Mouse (Mus musculus) liver, postnatal 0 days (tissue): Measurements from ENCODE around the gene Eif2b3. TPM values are rescaled to one million over a fixed set of nuclear protein-coding genes. Genes with fewer than 3 reads are reported as not detected.
A peak's percentile ranks its signal among the peaks of the same experiment; 100 is the strongest.

ENCODE experiments used
- ATAC-seq: fragments of 200-750 bp; cut with Nextera tagmentation; 2 replicates; pipeline ENCODE4 v1.8.0; 2017; ENCODE audit warnings: mild to moderate bottlenecking, moderate library complexity
- DNase-seq: peaks from one replicate; pipeline ENCODE4 v3.0.0-alpha.2; 2016
- H3K27ac ChIP-seq: fragments of 300-500 bp; sonication (generic); 2 replicates; pipeline ENCODE4 v1.5.1; 2014; ENCODE audit warnings: antibody characterized with exemption, moderate library complexity, mild to moderate bottlenecking, low read depth
- H3K27me3 ChIP-seq: fragments of 300-500 bp; sonication (generic); 2 replicates; pipeline ENCODE4 v1.6.1; 2014; ENCODE audit warnings: low read length, control low read depth, mixed read lengths; ENCODE audit not compliant: insufficient read depth
- H3K36me3 ChIP-seq: fragments of 300-500 bp; sonication (generic); replicated peaks from 2 replicates; pipeline ENCODE4 v1.6.1; 2014; ENCODE audit warnings: mild to moderate bottlenecking, control low read depth, low read length, moderate library complexity, mixed read lengths; ENCODE audit not compliant: insufficient read depth
- H3K4me1 ChIP-seq: fragments of 300-500 bp; sonication (generic); 2 replicates; pipeline ENCODE4 v1.6.1; 2014; ENCODE audit warnings: antibody characterized with exemption, mild to moderate bottlenecking, control low read depth; ENCODE audit not compliant: insufficient read depth
- H3K4me2 ChIP-seq: fragments of 300-500 bp; sonication (generic); 2 replicates; pipeline ENCODE4 v1.6.1; 2014; ENCODE audit warnings: low read depth, mild to moderate bottlenecking, low read length, moderate library complexity, mixed read lengths
- H3K4me3 ChIP-seq: fragments of 300-500 bp; sonication (generic); 2 replicates; pipeline ENCODE4 v1.5.1; 2014; ENCODE audit warnings: low read depth, low read length
- H3K9ac ChIP-seq: fragments of 300-500 bp; sonication (generic); replicated peaks from 2 replicates; pipeline ENCODE4 v1.6.1; 2014; ENCODE audit warnings: mild to moderate bottlenecking, moderate library complexity
- H3K9me3 ChIP-seq: fragments of 300-500 bp; sonication (generic); 2 replicates; pipeline ENCODE4 v1.6.1; 2016; ENCODE audit warnings: mild to moderate bottlenecking, control low read depth, low read length, mixed read lengths
- CTCF ChIP-seq: sonication (generic); IDR thresholded peaks from 2 replicates; pipeline ENCODE4 v1.5.1; 2016; ENCODE audit warnings: antibody characterized with exemption, low read depth
- EP300 ChIP-seq: IDR thresholded peaks from 2 replicates; pipeline ENCODE4 v1.6.1; 2016; ENCODE audit warnings: antibody characterized with exemption, low read depth, mild to moderate bottlenecking
- WGBS: fragments of 180-500 bp; shearing (Covaris S2); extraction: QIAGEN DNeasy Blood & Tissue Kit; methylation state at CpG from one replicate; pipeline ENCODE4 v1.1.7; 2014; ENCODE audit not compliant: insufficient replicate concordance; 5-methylcytosine and 5-hydroxymethylcytosine counted together
- polyA plus RNA-seq: library from polyadenylated mRNA; unstranded; fragments of >200 nt; fragmentation: Nextera tagmentation; extraction: Ambion mirVana; gene quantifications from 2 replicates; pipeline ENCODE4 v1.2.1, GENCODE M21; 2015

Gene Eif2b3
- polyA plus RNA-seq, 1 experiment from 2014 or later = 18.5 TPM

- 71% methylated on average over 10 of the region's 10 CpGs for WGBS
- H3K27ac ChIP-seq = no peak overlapping the region
- TF ChIP-seq CTCF (peak; percentile 19; the same call in 1 of the 2 replicates), EP300 (no peak)
Measured at GRCm38 (mm10) chr4:117104672-117105071, 85.5 kb downstream of the Eif2b3 start.

GRCm38 (mm10) chr4:117105127-117105526 lies 85.9 kb downstream of the Eif2b3 start:
- ATAC-seq (no peak), DNase-seq (no peak)
- WGBS = 75% methylated on average over 10 of the region's 10 CpGs

More at GRCm38 (mm10) chr4:117104672-117105071, 85.5 kb downstream of the Eif2b3 start:
- no peak overlapping the region for H3K4me2 ChIP-seq
- no peaks in the 10 kb centered on the region for H3K36me3 ChIP-seq
- H3K27me3 ChIP-seq = no peaks in the 10 kb centered on the region
- no peak overlapping the region for H3K4me3 ChIP-seq
- ATAC-seq (no peak), DNase-seq (no peak)
- no peak overlapping the region for H3K9ac ChIP-seq
- no peaks in the 10 kb centered on the region for H3K9me3 ChIP-seq
- H3K4me1 ChIP-seq = no peaks in the 10 kb centered on the region

GRCm38 (mm10) chr4:117107813-117108523 lies 88.8 kb downstream of the Eif2b3 start:
- H3K4me2 ChIP-seq = no peak overlapping the region
- no peak for TF ChIP-seq EP300
- TF ChIP-seq CTCF = no peak
- no peaks in the 10 kb centered on the region for H3K36me3 ChIP-seq
- ATAC-seq = no peak
- H3K27ac ChIP-seq = no peak overlapping the region
- no peak overlapping the region for H3K4me3 ChIP-seq
- WGBS = 79% methylated on average over 18 of the region's 18 CpGs
- no peak overlapping the region for H3K9ac ChIP-seq
- no peaks in the 10 kb centered on the region for H3K9me3 ChIP-seq
- no peak for DNase-seq
- H3K27me3 ChIP-seq = no peaks in the 10 kb centered on the region
- no peaks in the 10 kb centered on the region for H3K4me1 ChIP-seq

More at GRCm38 (mm10) chr4:117105127-117105526, 85.9 kb downstream of the Eif2b3 start:
- Histone ChIP-seq H3K27ac (no peak overlapping the region), H3K9ac (no peak overlapping the region), H3K9me3 (no peaks in the 10 kb centered on the region), H3K4me1 (no peaks in the 10 kb centered on the region), H3K4me2 (no peak overlapping the region), H3K27me3 (no peaks in the 10 kb centered on the region), H3K36me3 (no peaks in the 10 kb centered on the region), H3K4me3 (no peak overlapping the region)
- TF ChIP-seq CTCF (no peak), EP300 (no peak)

GRCm38 (mm10) chr4:117108524-117108849 lies 89.3 kb downstream of the Eif2b3 start:
- no peak for ATAC-seq
- Histone ChIP-seq H3K9me3 (no peaks in the 10 kb centered on the region), H3K27me3 (no peaks in the 10 kb centered on the region), H3K27ac (no peak overlapping the region), H3K36me3 (no peaks in the 10 kb centered on the region), H3K4me3 (no peak overlapping the region), H3K4me2 (no peak overlapping the region), H3K4me1 (no peaks in the 10 kb centered on the region), H3K9ac (no peak overlapping the region)
- no peak for DNase-seq
- TF ChIP-seq CTCF = no peak
- TF ChIP-seq EP300 = no peak
- 87% methylated on average over 6 of the region's 6 CpGs for WGBS

DNA sequence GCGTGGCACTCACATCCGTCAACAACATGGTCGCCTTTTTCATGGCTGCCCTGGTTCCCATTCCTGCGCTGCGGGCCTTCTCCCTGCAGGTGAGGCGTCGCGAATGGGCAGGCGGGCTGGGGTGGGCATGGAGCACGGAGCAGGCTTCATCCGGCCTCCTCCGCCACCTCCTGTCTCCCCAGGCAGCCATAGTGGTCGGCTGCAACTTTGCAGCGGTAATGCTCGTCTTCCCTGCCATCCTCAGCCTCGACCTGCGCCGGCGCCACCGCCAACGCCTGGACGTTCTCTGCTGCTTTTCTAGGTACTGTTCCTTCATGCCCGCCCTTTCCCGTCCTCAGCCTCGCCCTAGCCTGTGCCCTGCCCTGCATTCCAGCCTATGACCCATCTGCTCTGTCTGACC lies 90.1 kb downstream of the Eif2b3 start:
- H3K4me2 ChIP-seq = no peak overlapping the region
- no peaks in the 10 kb centered on the region for H3K4me1 ChIP-seq
- H3K36me3 ChIP-seq = no peaks in the 10 kb centered on the region
- TF ChIP-seq EP300 = no peak
- TF ChIP-seq CTCF = no peak
- DNase-seq (no peak), ATAC-seq (no peak)
- no peaks in the 10 kb centered on the region for H3K27me3 ChIP-seq
- H3K9ac ChIP-seq = no peak overlapping the region
- H3K9me3 ChIP-seq = no peaks in the 10 kb centered on the region
- no peak overlapping the region for H3K4me3 ChIP-seq
- whole genome bisulfite sequencing = 93% methylated on average over 25 of the region's 25 CpGs
- no peak overlapping the region for H3K27ac ChIP-seq

- Histone ChIP-seq H3K4me1 (no peaks in the 10 kb centered on the region), H3K4me2 (no peak overlapping the region), H3K9ac (no peak overlapping the region), H3K27ac (no peak overlapping the region), H3K36me3 (no peaks in the 10 kb centered on the region), H3K27me3 (no peaks in the 10 kb centered on the region), H3K4me3 (no peak overlapping the region), H3K9me3 (no peaks in the 10 kb centered on the region)
- ATAC-seq = no peak
- WGBS = 85% methylated on average over 13 of the region's 13 CpGs
- TF ChIP-seq CTCF = no peak
- no peak for TF ChIP-seq EP300
- DNase-seq = no peak
Measured at GRCm38 (mm10) chr4:117110249-117110648, 91.0 kb downstream of the Eif2b3 start.
